Mouse (Mus musculus): ENCODE results near the gene Cib4. TPM values are rescaled to one million over a fixed set of nuclear protein-coding genes. Genes with fewer than 3 reads are reported as not detected.

Gene Cib4
- polyA plus RNA-seq, 1 experiment from 2014 or later: not detected

DNA sequence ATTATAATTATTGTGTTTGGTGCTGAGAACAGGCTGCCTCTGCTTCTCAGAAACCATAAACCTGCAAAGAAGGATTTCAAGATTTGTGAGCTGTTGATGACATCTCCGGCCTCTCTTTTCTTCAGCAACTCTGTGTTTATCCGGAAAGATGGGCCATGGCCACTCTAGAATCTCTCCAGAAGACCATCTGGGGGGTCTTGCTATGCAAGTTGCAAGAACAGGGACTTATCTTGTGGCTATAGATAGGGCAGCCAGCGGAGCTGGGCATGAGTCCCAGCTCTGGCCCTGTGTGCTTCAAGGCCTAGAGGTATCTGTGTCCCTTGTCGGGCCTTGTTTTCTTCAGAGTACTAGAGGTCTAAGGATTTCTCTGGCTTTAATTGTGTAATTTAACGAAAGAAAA lies 36.4 kb upstream of the Cib4 start:
- Histone ChIP-seq H3K4me3 (ENCODE audit: inconsistent target) (no peak overlapping the region), H3K36me3 (ENCODE audit: inconsistent target) (no peaks in the 10 kb centered on the region), H3K27ac (no peak overlapping the region), H3K79me2 (ENCODE audit: inconsistent target) (no peaks in the 10 kb centered on the region)
- 91% methylated on average over 5 of the region's 5 CpGs for WGBS (ENCODE audit: missing documents)

DNA sequence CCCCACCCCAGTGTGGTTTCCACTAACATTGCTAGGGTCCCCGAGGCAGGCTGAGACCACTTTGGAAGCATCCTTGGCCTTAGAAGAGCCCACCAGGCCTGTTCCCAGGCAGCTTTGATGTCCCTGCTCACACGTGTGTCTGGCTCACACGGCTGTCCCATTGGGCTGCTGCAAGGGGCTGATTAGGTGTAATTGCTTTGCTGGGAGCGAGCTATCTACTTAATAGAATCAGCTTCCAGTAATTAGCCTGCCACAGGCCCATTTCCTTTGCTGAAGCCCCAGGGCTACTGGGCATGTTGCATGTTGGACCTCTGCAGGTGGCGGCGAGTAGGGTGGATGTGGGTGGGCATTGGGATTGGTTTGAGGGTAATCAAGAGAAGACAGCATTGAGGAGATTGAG lies 35.1 kb upstream of the Cib4 start:
- Histone ChIP-seq H3K4me3 (ENCODE audit: inconsistent target) (no peak overlapping the region), H3K36me3 (ENCODE audit: inconsistent target) (no peaks in the 10 kb centered on the region), H3K79me2 (ENCODE audit: inconsistent target) (no peaks in the 10 kb centered on the region), H3K27ac (no peak overlapping the region)
- 61% methylated on average over 6 of the region's 6 CpGs for WGBS (ENCODE audit: missing documents)

DNA sequence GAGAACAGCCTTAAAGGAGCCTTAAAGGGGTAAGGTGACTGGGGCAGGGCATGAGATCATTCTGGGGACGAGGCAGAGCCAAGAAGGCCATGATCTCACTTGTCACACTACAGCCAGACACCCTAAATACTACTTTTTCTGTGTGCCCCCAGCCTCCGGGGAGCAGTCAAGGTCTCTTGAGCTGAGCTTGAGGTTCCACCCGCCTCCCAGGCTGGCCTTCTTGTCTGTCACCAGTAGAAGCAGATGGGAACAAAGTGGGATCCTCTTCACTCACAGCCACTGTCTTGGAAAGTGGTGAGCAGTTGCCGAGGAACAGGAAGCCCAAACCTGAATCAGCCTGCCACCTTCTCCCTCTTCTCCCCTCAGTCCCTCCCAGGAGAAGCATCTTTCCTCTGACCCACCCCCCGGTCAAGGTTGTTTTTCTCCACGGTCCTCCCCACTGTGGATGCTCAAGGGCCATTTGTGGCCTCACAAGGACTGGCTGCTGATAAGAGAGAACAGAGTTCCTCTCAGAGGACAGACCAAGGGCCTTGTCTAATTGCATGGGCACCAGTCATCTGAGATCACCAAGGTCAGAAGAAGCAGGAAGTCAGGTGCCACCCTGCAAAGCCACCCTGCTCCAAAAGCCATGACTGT lies 32.9 kb upstream of the Cib4 start:
- H3K27ac ChIP-seq: no peak overlapping the region
- H3K36me3 ChIP-seq (ENCODE audit: inconsistent target): no peaks in the 10 kb centered on the region
- H3K79me2 ChIP-seq (ENCODE audit: inconsistent target): no peaks in the 10 kb centered on the region
- no peak overlapping the region for H3K4me3 ChIP-seq (ENCODE audit: inconsistent target)
- WGBS (ENCODE audit: missing documents): 77% methylated on average over 6 of the region's 6 CpGs

DNA sequence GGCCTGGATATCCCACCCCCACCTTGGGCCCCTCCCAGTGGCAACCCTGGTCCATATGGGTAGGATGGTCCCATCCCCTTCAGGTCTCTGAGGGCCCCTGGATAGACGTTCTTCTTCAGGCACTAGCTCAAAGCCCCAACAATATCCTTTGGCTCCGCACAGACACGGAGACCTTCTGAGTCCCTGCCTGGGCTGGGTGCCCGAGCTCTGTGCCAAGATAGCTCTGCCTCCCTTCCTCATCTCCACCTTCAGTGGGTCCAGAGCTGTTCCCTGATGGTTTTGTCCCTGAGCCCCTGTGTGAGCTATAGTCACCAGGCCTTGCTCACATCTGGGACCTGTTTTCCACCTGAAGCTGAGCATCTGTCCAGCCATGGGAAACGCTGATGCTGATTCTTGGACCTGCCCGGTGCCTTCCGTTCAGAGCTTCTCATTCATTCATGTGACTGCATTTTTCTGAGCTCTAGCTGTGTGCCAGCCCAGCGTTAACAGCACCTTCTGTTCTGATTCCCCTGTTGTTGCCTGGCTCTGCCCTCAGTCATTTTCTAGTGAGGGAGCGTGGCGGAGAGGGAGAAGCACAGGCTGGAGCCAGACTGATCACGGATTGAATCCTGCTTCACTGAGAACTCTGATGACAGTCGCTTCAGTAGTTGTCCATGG lies 32.1 kb upstream of the Cib4 start:
- no peaks in the 10 kb centered on the region for H3K79me2 ChIP-seq (ENCODE audit: inconsistent target)
- H3K27ac ChIP-seq: no peak overlapping the region
- 80% methylated on average over 12 of the region's 12 CpGs for WGBS (ENCODE audit: missing documents)

DNA sequence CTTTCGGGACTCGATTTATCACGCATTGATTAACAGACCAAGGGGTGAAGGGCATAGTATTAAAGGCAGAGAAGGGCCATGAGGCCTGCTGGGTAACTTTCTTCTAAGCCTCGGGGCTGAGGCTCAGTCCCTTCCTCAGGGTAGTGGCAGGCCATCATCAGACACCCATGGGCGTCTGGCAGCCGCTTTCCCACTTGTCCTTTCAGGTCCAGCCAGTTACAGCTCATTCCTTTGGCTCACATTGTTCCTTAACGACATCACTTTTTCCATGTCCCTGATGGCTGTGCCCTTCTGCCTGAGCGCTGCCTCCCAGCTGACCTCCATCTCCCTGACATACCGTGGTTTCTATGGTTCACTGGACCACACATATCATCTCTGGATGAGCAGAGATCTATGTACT lies 31.6 kb upstream of the Cib4 start:
- no peaks in the 10 kb centered on the region for H3K36me3 ChIP-seq (ENCODE audit: inconsistent target)
- WGBS (ENCODE audit: missing documents): 79% methylated on average over 9 of the region's 9 CpGs
- no peak overlapping the region for H3K27ac ChIP-seq
- no peaks in the 10 kb centered on the region for H3K79me2 ChIP-seq (ENCODE audit: inconsistent target)
- no peak overlapping the region for H3K4me3 ChIP-seq (ENCODE audit: inconsistent target)

More for the DNA sequence above, 32.1 kb upstream of the Cib4 start:
- Histone ChIP-seq H3K4me3 (ENCODE audit: inconsistent target) (no peak overlapping the region), H3K36me3 (ENCODE audit: inconsistent target) (no peaks in the 10 kb centered on the region)

DNA sequence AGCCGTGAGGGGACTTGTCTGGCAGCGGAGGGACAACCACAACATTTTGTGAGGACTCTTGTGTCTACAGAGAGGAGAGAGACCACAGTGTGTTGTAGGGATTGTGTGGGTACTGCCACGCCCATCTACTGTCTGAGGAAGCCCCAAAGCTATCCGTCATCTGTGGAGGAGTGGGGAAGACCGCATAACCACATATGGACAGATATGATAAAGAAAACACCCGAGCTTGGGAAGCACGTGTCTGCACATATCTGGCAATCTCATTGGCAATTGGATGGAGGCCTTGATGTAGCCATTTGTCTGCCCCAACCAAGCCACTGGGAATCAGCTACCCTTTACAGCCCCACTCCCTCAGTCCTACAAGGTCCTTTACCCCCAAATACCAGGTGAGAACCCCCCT lies 30.6 kb upstream of the Cib4 start:
- Histone ChIP-seq H3K36me3 (ENCODE audit: inconsistent target) (no peaks in the 10 kb centered on the region), H3K79me2 (ENCODE audit: inconsistent target) (no peaks in the 10 kb centered on the region), H3K27ac (no peak overlapping the region), H3K4me3 (ENCODE audit: inconsistent target) (no peak overlapping the region)
- WGBS (ENCODE audit: missing documents): 78% methylated on average over 7 of the region's 7 CpGs

DNA sequence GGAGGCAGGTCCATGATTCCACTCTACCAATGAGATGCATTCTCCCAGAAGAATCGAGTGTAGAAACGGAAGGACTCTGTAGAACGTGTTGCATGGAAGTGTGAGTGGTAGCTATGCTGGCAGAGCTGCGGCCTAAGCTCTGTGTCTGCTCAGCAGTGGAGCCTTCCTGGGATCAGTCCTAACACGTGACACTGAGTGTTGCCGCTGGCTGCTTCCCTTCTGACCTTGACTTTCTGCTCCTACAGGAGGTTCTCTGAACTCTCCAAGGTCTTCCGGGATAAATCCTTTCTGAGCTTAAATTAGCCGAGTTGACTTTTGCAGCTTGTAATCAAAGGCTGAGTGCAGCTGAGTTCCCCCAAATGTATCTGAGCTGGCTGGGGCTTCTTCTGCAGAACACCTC lies 28.7 kb upstream of the Cib4 start:
- 90% methylated on average over 8 of the region's 8 CpGs for WGBS (ENCODE audit: missing documents)
- Histone ChIP-seq H3K4me3 (ENCODE audit: inconsistent target) (no peak overlapping the region), H3K79me2 (ENCODE audit: inconsistent target) (no peaks in the 10 kb centered on the region), H3K36me3 (ENCODE audit: inconsistent target) (no peaks in the 10 kb centered on the region), H3K27ac (no peak overlapping the region)

DNA sequence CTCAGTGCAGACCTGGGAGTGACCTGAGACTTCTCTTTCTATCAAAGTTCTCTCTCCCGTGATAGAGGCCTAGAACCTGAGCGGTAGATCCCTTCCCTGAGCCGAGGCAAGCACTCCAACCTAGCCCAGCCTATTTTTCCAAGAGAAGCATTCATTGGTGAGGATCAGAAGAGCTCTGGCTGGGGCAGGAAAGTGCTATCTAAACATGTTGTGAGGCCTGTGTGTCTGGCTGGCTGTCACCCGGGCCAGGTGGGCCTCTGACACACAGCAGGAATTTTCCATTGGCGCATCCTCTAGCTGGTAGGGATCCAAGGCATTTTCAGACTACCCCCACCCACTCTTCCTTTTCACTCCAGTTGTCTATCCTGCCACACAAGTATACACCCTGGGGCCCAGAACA lies 26.2 kb upstream of the Cib4 start:
- WGBS (ENCODE audit: missing documents): 77% methylated on average over 5 of the region's 5 CpGs
- Histone ChIP-seq H3K79me2 (ENCODE audit: inconsistent target) (no peaks in the 10 kb centered on the region), H3K36me3 (ENCODE audit: inconsistent target) (no peaks in the 10 kb centered on the region), H3K27ac (no peak overlapping the region), H3K4me3 (ENCODE audit: inconsistent target) (no peak overlapping the region)

DNA sequence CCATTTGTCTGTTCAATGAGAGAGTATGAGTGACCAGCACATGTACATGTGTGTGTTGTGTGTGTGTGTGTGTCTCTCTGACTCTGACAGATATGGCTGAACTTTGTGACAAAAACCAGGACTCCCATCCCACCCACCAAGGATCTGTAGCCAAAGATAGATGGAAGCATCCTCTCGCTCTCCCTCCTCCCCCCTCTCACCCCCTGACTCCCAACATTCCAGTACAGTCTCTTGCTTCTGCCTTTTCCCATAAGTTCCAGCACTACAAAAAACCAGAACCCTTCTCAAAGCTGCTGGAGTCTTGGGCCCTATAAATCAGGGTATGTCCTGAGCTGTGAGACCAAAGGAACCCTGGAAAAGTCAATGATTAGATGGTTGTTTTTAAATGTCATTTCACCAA lies 22.8 kb upstream of the Cib4 start:
- Histone ChIP-seq H3K36me3 (ENCODE audit: inconsistent target) (no peaks in the 10 kb centered on the region), H3K79me2 (ENCODE audit: inconsistent target) (no peaks in the 10 kb centered on the region)
- 67% methylated on average over 1 of the region's 1 CpGs for WGBS (ENCODE audit: missing documents)

DNA sequence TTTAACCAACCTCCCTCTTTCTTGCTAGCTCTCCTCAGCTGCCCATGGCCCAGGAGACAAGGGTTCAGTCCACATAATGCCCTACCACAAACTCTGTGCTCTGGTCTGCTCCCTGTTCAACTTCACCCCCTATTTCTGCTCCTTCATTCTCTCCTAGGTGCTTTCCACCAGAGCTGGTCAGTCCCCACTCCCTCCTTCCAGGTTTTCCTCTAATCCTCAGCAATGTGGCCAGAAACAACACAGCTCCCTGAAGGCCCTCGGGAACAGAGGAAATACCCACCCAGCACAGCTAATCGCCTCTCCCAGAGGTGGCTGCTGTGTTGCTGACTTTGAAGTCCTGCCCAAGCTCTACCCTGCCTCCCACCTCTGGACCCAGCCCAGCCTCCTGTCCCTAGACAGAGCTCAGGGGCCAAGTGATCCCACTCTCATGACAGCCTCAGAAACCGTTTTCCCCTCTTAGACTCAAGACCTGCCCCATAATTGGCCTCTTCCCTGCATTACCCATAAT lies 14.4 kb upstream of the Cib4 start:
- H3K79me2 ChIP-seq (ENCODE audit: inconsistent target): no peaks in the 10 kb centered on the region
- WGBS (ENCODE audit: missing documents): 41% methylated on average over 3 of the region's 3 CpGs
- H3K4me3 ChIP-seq (ENCODE audit: inconsistent target): no peak overlapping the region
- no peak overlapping the region for H3K27ac ChIP-seq
- no peaks in the 10 kb centered on the region for H3K36me3 ChIP-seq (ENCODE audit: inconsistent target)

More for the DNA sequence above, 22.8 kb upstream of the Cib4 start:
- Histone ChIP-seq H3K4me3 (ENCODE audit: inconsistent target) (no peak overlapping the region), H3K27ac (no peak overlapping the region)

DNA sequence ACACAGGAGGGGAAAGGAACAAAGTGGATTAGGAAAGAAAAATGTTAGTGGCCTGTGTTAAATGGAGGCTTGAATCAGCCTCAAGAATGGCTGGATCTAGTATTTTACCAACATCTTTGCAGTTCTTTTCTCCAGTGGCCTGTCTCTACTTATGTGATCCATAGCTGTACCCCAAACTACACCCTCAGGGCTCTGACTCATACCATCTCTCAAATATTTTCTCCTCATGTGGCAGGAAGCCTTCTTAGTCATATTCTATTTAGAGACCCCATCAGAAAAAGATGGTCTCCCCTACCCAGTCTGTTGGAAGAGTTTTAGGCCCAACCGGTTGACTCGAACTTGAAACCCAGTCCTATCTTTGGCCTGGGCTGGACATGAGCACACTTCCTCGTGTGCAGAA lies 13.8 kb upstream of the Cib4 start:
- Histone ChIP-seq H3K36me3 (ENCODE audit: inconsistent target) (no peaks in the 10 kb centered on the region), H3K79me2 (ENCODE audit: inconsistent target) (no peaks in the 10 kb centered on the region), H3K4me3 (ENCODE audit: inconsistent target) (no peak overlapping the region), H3K27ac (no peak overlapping the region)
- WGBS (ENCODE audit: missing documents): 79% methylated on average over 3 of the region's 3 CpGs

DNA sequence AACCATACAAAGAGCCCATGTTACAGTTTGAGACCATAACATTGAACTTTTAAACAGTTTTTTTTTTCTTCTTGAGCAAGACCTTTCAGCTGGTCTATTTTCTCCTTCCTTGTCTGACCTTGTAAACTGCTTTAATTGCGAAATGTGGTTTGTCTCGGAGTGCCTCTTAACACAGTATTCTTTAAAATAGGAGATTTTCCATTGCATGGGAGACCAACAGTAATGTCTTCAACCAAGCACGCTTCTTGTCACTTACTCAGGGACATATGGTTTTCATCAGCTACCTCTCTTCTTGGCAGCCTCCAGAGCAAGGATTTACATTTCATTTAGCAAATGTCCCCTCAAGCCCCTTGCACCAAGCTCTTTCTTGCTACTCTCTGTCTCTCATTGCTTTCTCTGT lies 10.6 kb upstream of the Cib4 start:
- H3K36me3 ChIP-seq (ENCODE audit: inconsistent target): no peaks in the 10 kb centered on the region
- no peaks in the 10 kb centered on the region for H3K79me2 ChIP-seq (ENCODE audit: inconsistent target)
- 60% methylated on average over 3 of the region's 3 CpGs for WGBS (ENCODE audit: missing documents)
- no peak overlapping the region for H3K4me3 ChIP-seq (ENCODE audit: inconsistent target)
- no peak overlapping the region for H3K27ac ChIP-seq

DNA sequence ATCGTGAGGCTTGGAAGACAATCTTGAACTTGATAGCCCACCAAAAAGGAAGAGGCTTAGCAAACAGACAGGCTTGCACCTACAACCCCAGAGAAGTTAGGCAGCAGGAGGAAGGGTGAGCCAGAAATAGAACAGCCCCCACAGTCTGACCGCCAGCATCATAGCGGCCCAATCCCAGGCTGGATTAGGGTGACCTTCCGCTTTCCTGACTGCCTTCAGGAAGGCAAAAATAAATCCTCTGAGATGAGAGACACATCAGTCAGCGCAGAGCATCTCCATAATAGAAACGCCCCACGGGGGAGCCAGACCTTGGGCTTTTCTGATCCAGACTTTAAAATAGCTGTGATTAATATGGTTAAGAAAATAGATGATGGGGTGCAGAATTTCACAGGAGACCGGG lies 9.3 kb upstream of the Cib4 start:
- H3K36me3 ChIP-seq (ENCODE audit: inconsistent target): no peaks in the 10 kb centered on the region
- H3K27ac ChIP-seq: no peak overlapping the region
- 84% methylated on average over 8 of the region's 8 CpGs for WGBS (ENCODE audit: missing documents)

DNA sequence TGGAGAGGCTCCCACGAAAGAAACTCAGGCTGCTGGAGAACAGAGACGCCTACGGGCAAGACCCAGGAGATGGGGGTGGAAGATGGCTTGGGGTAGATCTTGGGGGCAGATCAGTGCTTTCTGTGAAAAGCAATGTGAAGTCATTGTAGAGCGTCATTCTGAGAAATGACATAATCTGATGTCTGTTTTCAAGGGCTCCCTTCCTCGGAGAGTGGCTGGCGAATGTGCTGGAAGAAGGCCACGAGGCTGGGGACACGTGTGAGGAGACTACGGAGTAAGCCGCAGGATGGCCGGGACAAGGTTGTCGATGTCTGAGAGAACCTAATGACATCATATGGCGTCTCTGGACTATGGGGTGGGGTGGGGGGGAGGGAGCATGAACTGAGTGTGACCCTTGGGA lies 8.3 kb upstream of the Cib4 start:
- Histone ChIP-seq H3K27ac (no peak overlapping the region), H3K4me3 (ENCODE audit: inconsistent target) (no peak overlapping the region), H3K79me2 (ENCODE audit: inconsistent target) (no peaks in the 10 kb centered on the region), H3K36me3 (ENCODE audit: inconsistent target) (no peaks in the 10 kb centered on the region)
- WGBS (ENCODE audit: missing documents): 93% methylated on average over 13 of the region's 13 CpGs

More for the DNA sequence above, 9.3 kb upstream of the Cib4 start:
- Histone ChIP-seq H3K4me3 (ENCODE audit: inconsistent target) (no peak overlapping the region), H3K79me2 (ENCODE audit: inconsistent target) (no peaks in the 10 kb centered on the region)

DNA sequence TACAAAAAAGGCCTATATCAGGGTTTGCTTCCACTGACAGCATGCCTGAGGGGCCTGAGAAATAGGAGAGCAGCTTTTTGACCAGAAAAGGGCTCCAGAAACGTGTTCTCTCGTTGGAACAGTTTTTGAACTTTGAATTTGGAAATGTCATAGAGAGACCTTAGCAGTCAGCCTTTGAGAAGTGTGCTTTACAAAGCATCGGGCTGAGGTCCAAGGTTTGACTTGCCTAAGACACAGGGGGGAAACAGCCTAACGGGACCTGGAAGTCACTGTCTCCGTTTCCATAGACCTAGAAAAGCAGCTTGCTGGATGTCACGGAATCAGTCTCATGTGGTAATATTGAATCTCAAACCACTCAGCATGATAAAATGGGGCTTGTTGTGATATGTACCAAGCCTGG lies 6.4 kb upstream of the Cib4 start:
- H3K27ac ChIP-seq: no peak overlapping the region
- H3K36me3 ChIP-seq (ENCODE audit: inconsistent target): no peaks in the 10 kb centered on the region
- no peaks in the 10 kb centered on the region for H3K79me2 ChIP-seq (ENCODE audit: inconsistent target)
- WGBS (ENCODE audit: missing documents): 87% methylated on average over 6 of the region's 6 CpGs
- H3K4me3 ChIP-seq (ENCODE audit: inconsistent target): no peak overlapping the region
